Mouse (Mus musculus) limb, embryonic 15.5 days (tissue): ENCODE measurements at regions not wholly inside any gene's neighbourhood (a gene's known extent, or its start where the extent isn't known, plus 50 kb on each side); places are given as distances from the start of the nearest gene placed in this dataset.

Experiments
- ATAC-seq: fragments of 200-750 bp; cut with Nextera tagmentation; 2 replicates; pipeline ENCODE4 v1.8.0; 2017; ENCODE audit warnings: low read depth, moderate TSS enrichment; ENCODE audit not compliant: insufficient number of reproducible peaks, low FRiP score, low TSS enrichment
- H3K27ac ChIP-seq: fragments of 300-500 bp; sonication (generic); 2 replicates; pipeline ENCODE4 v1.5.1; 2015; ENCODE audit warnings: moderate library complexity, mild to moderate bottlenecking, inconsistent platforms
- H3K27me3 ChIP-seq: fragments of 300-500 bp; sonication (generic); 2 replicates; pipeline ENCODE4 v1.6.1; 2015; ENCODE audit warnings: inconsistent platforms
- H3K36me3 ChIP-seq: fragments of 300-500 bp; sonication (generic); 2 replicates; pipeline ENCODE4 v1.6.1; 2015; ENCODE audit warnings: inconsistent platforms
- H3K4me1 ChIP-seq: fragments of 300-500 bp; sonication (generic); 2 replicates; pipeline ENCODE4 v1.6.1; 2015; ENCODE audit warnings: inconsistent platforms
- H3K4me2 ChIP-seq: fragments of 300-500 bp; sonication (generic); 2 replicates; pipeline ENCODE4 v1.6.1; 2015; ENCODE audit warnings: mild to moderate bottlenecking, inconsistent platforms
- H3K4me3 ChIP-seq: fragments of 300-500 bp; sonication (generic); 2 replicates; pipeline ENCODE4 v1.5.1; 2015; ENCODE audit warnings: mild to moderate bottlenecking, inconsistent platforms
- H3K9ac ChIP-seq: fragments of 300-500 bp; sonication (generic); 2 replicates; pipeline ENCODE4 v1.6.1; 2015; ENCODE audit warnings: inconsistent platforms
- H3K9me3 ChIP-seq: fragments of 300-500 bp; sonication (generic); 2 replicates; pipeline ENCODE4 v1.6.1; 2016; ENCODE audit warnings: inconsistent platforms
- WGBS: fragments of 180-500 bp; shearing (Covaris S2); methylation state at CpG from one replicate; pipeline ENCODE4 v1.1.7; 2015; 5-methylcytosine and 5-hydroxymethylcytosine counted together

- no peak overlapping the region for H3K9ac ChIP-seq
- 82% methylated on average over 5 of the region's 5 CpGs for WGBS
- H3K36me3 ChIP-seq = no peaks in the 10 kb centered on the region
- no peaks in the 10 kb centered on the region for H3K9me3 ChIP-seq
- no peak overlapping the region for H3K27ac ChIP-seq
- H3K4me3 ChIP-seq = no peak overlapping the region
- H3K4me1 ChIP-seq = peaks cover 6% of the 10 kb centered on the region
- ATAC-seq = no peak
- no peak overlapping the region for H3K4me2 ChIP-seq
- no peaks in the 10 kb centered on the region for H3K27me3 ChIP-seq
Measured at GRCm38 (mm10) chr19:59649421-59649820, 191.2 kb downstream of the Emx2 start.

- no peak overlapping the region for H3K4me3 ChIP-seq
- H3K9ac ChIP-seq = no peak overlapping the region
- no peak overlapping the region for H3K4me2 ChIP-seq
- no peaks in the 10 kb centered on the region for H3K9me3 ChIP-seq
- peaks cover 6% of the 10 kb centered on the region for H3K4me1 ChIP-seq
- no peaks in the 10 kb centered on the region for H3K27me3 ChIP-seq
- no peaks in the 10 kb centered on the region for H3K36me3 ChIP-seq
- H3K27ac ChIP-seq = no peak overlapping the region
- 52% methylated on average over 10 of the region's 10 CpGs for WGBS
- ATAC-seq = no peak
Measured at GRCm38 (mm10) chr19:59650611-59651329, 192.6 kb downstream of the Emx2 start.

GRCm38 (mm10) chr19:59653631-59654367 lies 195.6 kb downstream of the Emx2 start:
- no peaks in the 10 kb centered on the region for H3K27me3 ChIP-seq
- no peak overlapping the region for H3K4me2 ChIP-seq
- no peak for ATAC-seq
- H3K9me3 ChIP-seq = no peaks in the 10 kb centered on the region
- H3K4me3 ChIP-seq = no peak overlapping the region
- H3K27ac ChIP-seq = no peak overlapping the region
- no peaks in the 10 kb centered on the region for H3K4me1 ChIP-seq
- no peak overlapping the region for H3K9ac ChIP-seq
- H3K36me3 ChIP-seq = no peaks in the 10 kb centered on the region
- 59% methylated on average over 18 of the region's 18 CpGs for WGBS

GRCm38 (mm10) chr19:59655321-59655720 lies 197.1 kb downstream of the Emx2 start:
- no peak overlapping the region for H3K4me2 ChIP-seq
- no peak overlapping the region for H3K9ac ChIP-seq
- no peak overlapping the region for H3K27ac ChIP-seq
- WGBS = 97% methylated on average over 2 of the region's 2 CpGs
- no peaks in the 10 kb centered on the region for H3K4me1 ChIP-seq
- no peak overlapping the region for H3K4me3 ChIP-seq
- H3K36me3 ChIP-seq = no peaks in the 10 kb centered on the region
- no peaks in the 10 kb centered on the region for H3K27me3 ChIP-seq
- no peaks in the 10 kb centered on the region for H3K9me3 ChIP-seq
- ATAC-seq = no peak

- no peak overlapping the region for H3K4me2 ChIP-seq
- no peak for ATAC-seq
- H3K4me3 ChIP-seq = no peak overlapping the region
Measured at GRCm38 (mm10) chr19:59669793-59670192, 211.6 kb downstream of the Emx2 start.

GRCm38 (mm10) chr19:59673537-59673936 lies 215.4 kb downstream of the Emx2 start:
- Histone ChIP-seq H3K9me3 (no peaks in the 10 kb centered on the region), H3K36me3 (no peaks in the 10 kb centered on the region), H3K27ac (no peak overlapping the region), H3K4me1 (no peaks in the 10 kb centered on the region), H3K4me3 (no peak overlapping the region), H3K27me3 (no peaks in the 10 kb centered on the region), H3K9ac (no peak overlapping the region), H3K4me2 (no peak overlapping the region)
- no peak for ATAC-seq

More at GRCm38 (mm10) chr19:59669793-59670192, 211.6 kb downstream of the Emx2 start:
- Histone ChIP-seq H3K27me3 (no peaks in the 10 kb centered on the region), H3K27ac (no peak overlapping the region; the same call in 1 of the 2 replicates), H3K4me1 (no peaks in the 10 kb centered on the region), H3K9ac (no peak overlapping the region), H3K9me3 (no peaks in the 10 kb centered on the region), H3K36me3 (no peaks in the 10 kb centered on the region)

- Histone ChIP-seq H3K27me3 (no peaks in the 10 kb centered on the region), H3K36me3 (no peaks in the 10 kb centered on the region), H3K4me1 (no peaks in the 10 kb centered on the region), H3K4me2 (no peak overlapping the region), H3K9me3 (no peaks in the 10 kb centered on the region), H3K4me3 (no peak overlapping the region), H3K9ac (no peak overlapping the region), H3K27ac (no peak overlapping the region)
- ATAC-seq = no peak
- 66% methylated on average over 7 of the region's 7 CpGs for WGBS
Measured at GRCm38 (mm10) chr19:59679191-59679590, 221.0 kb downstream of the Emx2 start.

GRCm38 (mm10) chr19:59680356-59680755 lies 222.2 kb downstream of the Emx2 start:
- Histone ChIP-seq H3K9me3 (no peaks in the 10 kb centered on the region), H3K27ac (no peak overlapping the region), H3K4me2 (no peak overlapping the region), H3K4me3 (no peak overlapping the region), H3K27me3 (no peaks in the 10 kb centered on the region), H3K36me3 (no peaks in the 10 kb centered on the region), H3K4me1 (no peaks in the 10 kb centered on the region), H3K9ac (no peak overlapping the region)
- 78% methylated on average over 4 of the region's 4 CpGs for WGBS
- no peak for ATAC-seq

GRCm38 (mm10) chr19:59684292-59684691 lies 226.1 kb downstream of the Emx2 start:
- Histone ChIP-seq H3K27me3 (no peaks in the 10 kb centered on the region), H3K4me1 (peaks cover 9% of the 10 kb centered on the region), H3K9me3 (no peaks in the 10 kb centered on the region), H3K4me2 (no peak overlapping the region), H3K4me3 (no peak overlapping the region), H3K36me3 (no peaks in the 10 kb centered on the region), H3K9ac (no peak overlapping the region), H3K27ac (no peak overlapping the region)
- 55% methylated on average over 7 of the region's 7 CpGs for WGBS
- ATAC-seq = no peak

GRCm38 (mm10) chr19:59685826-59686717 lies 227.9 kb downstream of the Emx2 start:
- Histone ChIP-seq H3K4me3 (no peak overlapping the region), H3K9ac (no peak overlapping the region), H3K27ac (no peak overlapping the region), H3K27me3 (no peaks in the 10 kb centered on the region), H3K9me3 (no peaks in the 10 kb centered on the region), H3K4me2 (no peak overlapping the region), H3K4me1 (peaks cover 15% of the 10 kb centered on the region), H3K36me3 (no peaks in the 10 kb centered on the region)
- no peak for ATAC-seq
- 37% methylated on average over 19 of the region's 19 CpGs for WGBS

GRCm38 (mm10) chr19:59687206-59687605 lies 229.0 kb downstream of the Emx2 start:
- H3K9ac ChIP-seq = no peak overlapping the region
- H3K27ac ChIP-seq = no peak overlapping the region
- no peaks in the 10 kb centered on the region for H3K9me3 ChIP-seq
- peaks cover 20% of the 10 kb centered on the region for H3K4me1 ChIP-seq
- no peaks in the 10 kb centered on the region for H3K36me3 ChIP-seq
- ATAC-seq = no peak
- WGBS = 59% methylated on average over 7 of the region's 7 CpGs
- H3K27me3 ChIP-seq = no peaks in the 10 kb centered on the region
- H3K4me3 ChIP-seq = no peak overlapping the region
- H3K4me2 ChIP-seq = no peak overlapping the region

GRCm38 (mm10) chr19:59687681-59688080 lies 229.5 kb downstream of the Emx2 start:
- ATAC-seq = no peak
- Histone ChIP-seq H3K9me3 (no peaks in the 10 kb centered on the region), H3K27me3 (no peaks in the 10 kb centered on the region), H3K4me1 (peaks cover 20% of the 10 kb centered on the region), H3K9ac (no peak overlapping the region), H3K4me3 (no peak overlapping the region), H3K36me3 (no peaks in the 10 kb centered on the region), H3K4me2 (no peak overlapping the region), H3K27ac (no peak overlapping the region)
- WGBS = 78% methylated on average over 1 of the region's 1 CpGs
